Mouse (Mus musculus): Measurements from ENCODE around the gene Slc10a7.
"Not testable (repeated sequence)": the region's sequence is repeated elsewhere in the genome, so short reads cannot be mapped to it uniquely, and the experiment has no call there.

Slc10a7 gene

DNA sequence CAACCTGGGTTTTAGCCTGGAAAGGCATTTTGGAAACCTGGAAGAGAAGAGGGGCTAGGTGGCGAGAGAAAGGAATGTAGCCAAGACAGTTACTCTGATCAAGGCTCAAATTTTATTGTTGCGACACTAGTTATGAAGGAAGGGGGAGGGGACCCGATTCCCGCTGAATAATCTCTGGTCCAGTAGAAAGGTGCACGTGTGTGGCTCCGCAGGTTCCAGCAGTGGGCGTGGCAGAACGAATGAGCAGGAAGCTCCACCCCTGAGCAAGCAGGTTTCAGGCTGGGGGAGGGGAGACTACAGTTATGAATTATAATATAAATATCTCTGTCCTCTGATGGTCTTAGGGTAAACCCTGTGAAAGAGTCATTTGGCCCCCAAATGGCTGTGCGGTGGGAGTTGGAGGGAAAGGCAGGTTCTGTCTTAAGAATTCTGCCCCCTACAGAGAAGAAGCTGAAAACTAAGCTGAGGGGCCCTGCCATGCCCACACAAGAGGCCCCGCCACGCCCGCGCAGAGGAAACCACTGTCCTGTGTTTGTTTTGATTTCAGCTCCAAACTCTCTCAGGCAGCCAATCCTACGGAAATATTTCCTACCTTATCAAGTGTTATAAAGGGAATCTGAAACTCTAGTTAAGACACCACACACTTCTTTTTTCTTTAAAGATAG lies 36.1 kb downstream of the Slc10a7 start:
- DNase-seq (ENCODE audit: extremely low spot score, low read depth, low spot score) = not testable (repeated sequence)

DNA sequence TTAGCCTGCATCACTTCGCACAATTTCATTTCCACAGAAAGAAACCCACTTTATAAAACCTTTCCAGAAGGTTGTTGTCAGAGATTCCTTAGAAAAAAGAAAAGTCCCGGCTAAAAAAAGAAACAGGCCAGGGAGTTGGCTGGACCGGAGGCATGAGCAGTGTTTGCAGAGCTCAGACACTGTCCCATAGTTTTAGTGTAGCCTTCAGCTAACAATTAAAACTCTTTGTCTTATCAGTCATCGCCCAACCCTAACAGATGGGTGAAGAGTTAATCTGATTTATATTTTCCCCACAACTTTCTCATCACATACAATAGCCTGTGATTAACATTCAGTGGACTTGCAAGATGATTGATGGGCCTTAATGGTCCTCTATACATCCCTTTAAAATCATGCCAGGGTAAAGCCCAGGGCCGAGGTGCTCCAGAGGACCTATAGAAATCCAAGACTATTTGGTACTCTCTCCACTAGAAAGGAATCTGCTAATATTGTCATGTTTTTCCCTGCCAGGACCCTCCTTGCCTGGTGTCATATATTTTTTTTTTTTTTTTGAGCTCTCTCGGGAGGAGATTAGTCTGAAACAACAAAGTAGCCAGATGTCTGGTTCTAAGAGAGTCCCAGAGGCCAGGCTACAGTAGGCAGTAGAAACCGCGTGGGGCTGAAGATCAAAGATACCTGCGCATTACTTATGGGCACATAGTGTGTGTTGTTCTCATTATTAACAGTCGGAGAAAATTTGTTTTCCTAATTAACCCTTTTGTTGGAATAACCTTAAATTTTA lies 41.0 kb downstream of the Slc10a7 start:
- no peak for DNase-seq (ENCODE audit: extremely low spot score, low read depth, low spot score)

- no peak for DNase-seq (ENCODE audit: extremely low spot score, low read depth, low spot score)
Observed at GRCm38 (mm10) chr8:78550752-78551134, 41.6 kb downstream of the Slc10a7 start.

DNA sequence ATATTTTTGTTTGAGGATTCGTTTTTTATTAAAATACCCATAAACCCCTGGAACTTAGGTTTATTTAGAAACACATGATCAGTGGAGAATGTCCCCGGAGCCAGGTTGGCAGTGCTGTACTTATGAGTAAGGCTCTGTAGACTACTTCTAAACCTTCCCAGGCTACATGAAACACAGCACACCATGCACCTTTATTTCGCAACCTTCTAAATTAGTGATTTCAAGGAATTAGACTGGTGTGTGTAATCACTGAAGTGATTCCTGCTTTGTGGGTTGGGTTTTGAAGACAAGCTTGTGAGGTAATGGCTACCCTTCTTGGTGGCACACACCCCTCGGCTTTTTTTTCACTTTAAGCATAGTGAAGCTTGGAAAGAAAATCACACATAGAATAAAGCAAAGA lies 46.7 kb downstream of the Slc10a7 start:
- DNase-seq (ENCODE audit: extremely low spot score, low read depth, low spot score) = no peak

DNA sequence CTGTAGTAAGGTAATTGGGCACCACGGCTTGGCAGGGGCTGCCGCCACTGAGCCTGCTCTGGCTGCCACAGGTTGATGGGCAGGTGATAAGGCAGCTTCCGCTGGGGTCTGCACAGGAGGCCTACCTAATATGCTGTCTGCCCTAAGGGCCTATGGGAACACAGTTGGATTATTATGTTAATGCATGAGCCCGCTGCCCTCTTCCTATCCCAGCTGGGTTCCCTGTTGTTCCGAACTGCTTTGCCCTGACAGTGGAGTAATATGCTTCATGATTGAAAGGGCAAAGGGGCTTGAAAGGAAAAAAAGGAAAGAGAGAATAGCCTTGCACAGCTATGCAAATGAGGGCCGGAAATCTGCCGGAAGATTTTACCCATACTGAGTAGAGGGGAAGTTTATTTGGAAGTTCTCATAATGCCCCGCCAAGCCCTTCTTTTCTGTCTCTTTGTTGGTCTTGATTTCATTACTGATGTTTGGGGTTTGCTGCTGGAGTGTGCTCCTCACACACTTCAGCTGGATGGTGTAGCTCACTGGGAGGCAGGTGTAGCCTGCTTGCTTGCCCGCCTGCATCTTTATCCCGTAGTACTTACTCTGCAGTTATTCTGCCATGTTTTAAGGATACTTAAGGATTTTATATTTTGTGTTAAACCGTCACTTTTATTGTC lies 47.8 kb downstream of the Slc10a7 start:
- DNase-seq (ENCODE audit: extremely low spot score, low read depth, low spot score) = no peak

DNA sequence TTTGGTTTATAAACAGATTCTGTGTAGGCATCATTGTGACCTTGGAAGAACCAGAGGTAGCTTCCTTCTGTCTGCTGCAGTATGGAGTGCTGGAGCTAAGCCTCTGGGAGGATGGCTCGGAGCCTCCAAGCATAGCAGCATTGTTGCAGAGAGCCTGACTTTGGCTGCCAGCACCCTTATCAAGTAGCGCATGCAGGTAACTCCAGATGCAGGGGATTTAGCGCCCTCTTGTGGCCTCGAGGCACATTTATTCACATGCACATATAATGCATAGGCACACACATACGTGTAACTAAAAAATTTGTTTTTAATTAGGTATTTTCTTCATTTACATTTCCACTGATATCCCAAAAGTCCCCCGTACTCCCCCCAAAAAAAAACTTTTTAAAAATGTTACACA lies 52.5 kb downstream of the Slc10a7 start:
- no peak for DNase-seq (ENCODE audit: extremely low spot score, low read depth, low spot score)

- DNase-seq (ENCODE audit: extremely low spot score, low read depth, low spot score) = no peak
Observed at GRCm38 (mm10) chr8:78563466-78564058, 54.4 kb downstream of the Slc10a7 start.

GRCm38 (mm10) chr8:78564200-78564599 lies 55.1 kb downstream of the Slc10a7 start:
- DNase-seq (ENCODE audit: extremely low spot score, low read depth, low spot score) = no peak

- no peak for DNase-seq (ENCODE audit: extremely low spot score, low read depth, low spot score)
Observed at GRCm38 (mm10) chr8:78568196-78568595, 59.0 kb downstream of the Slc10a7 start.

DNA sequence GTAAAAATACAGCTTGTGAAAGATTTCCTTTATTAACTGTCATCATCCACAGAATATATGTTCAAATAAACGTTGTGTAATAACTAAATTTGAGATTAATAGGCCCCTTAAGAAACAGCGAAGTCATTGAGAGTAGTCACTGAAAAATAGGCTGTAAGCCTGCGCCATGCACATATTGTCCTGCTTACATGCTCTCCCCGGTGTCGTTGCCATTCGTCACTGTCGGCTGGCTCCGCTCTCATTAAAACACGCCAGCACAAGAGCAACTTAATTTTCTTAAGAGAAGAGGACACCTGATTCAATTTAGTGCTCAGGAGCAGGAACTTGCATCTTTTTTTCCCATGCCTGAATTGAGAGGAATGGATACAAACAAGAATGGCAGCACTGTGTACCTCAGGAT lies 62.4 kb downstream of the Slc10a7 start:
- no peak for DNase-seq (ENCODE audit: extremely low spot score, low read depth, low spot score)

DNA sequence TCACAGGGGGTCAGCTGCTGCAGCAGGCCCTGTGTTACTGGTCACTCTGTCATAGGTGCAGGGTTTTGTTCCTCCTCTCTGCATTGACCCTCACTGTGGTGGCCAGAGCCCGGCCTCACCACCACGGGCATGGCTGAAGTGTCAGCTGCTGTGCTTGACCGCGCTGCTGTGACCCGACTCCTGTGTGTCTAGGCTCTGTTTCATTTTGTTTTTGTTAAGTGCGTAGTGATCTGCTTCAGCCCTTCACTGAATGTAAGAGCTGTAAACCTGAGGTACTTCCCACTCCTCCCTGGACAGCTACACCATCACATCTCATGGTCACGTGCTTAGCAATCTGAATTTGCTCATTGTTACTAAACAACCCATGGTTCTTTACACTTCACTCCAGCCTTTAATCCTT lies 65.1 kb downstream of the Slc10a7 start:
- no peak for DNase-seq (ENCODE audit: extremely low spot score, low read depth, low spot score)

- no peak for DNase-seq (ENCODE audit: extremely low spot score, low read depth, low spot score)
Observed at GRCm38 (mm10) chr8:78577569-78577968, 68.4 kb downstream of the Slc10a7 start.

DNA sequence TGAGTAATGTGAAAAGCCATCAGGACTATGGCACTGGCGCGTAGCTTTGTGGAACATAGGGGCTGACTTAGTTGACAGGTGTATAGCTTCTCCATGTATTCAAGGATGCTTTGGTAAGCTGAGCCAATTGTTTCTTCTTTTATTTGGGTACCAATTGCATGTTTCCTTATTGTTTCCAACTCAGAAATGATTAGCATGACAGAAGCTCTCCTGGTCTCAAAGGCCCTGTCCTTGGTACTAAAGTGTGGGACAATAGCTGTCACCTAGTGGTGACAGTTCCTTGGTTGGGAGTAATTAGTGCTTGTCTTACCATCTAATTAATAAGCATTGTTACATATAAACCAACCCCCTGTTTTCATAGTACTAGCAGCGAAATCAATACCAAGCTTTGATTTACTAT lies 68.9 kb downstream of the Slc10a7 start:
- no peak for DNase-seq (ENCODE audit: extremely low spot score, low read depth, low spot score)

DNA sequence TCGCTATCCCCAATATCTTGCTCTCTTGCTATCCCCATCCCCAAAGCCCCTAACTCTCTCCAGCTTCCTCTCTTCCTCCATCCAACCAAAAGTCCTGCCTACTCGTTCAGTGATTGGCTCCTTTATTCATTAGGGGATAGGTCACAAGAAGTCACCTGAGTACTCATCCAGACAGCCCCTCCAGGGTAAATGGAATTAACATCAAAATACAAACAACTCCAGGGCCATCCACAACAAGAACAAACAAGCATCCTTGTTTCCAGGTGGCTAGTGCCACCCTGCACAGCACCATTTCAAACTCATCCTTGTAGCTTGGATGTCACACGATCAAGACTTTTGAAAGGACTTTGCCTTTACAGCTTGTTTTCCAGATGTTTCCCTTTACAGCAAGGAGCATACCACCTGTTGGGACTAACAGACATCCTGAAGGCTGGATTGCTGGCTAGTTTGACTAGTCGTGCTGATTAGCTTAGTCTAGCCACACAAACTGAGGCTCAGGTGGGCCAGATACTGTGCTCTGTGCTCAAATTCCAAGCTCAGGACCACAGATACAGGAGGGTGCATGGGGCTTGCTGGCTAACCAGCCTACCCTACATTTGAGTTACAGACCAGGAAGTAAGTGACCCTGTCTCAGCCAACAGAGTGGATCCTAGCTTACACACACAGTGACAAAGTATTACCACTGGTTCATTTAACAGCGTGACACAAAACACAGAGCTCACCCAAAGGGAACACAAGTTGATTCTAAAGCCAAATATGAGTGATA lies 75.0 kb downstream of the Slc10a7 start:
- DNase-seq (ENCODE audit: extremely low spot score, low read depth, low spot score) = no peak

GRCm38 (mm10) chr8:78584863-78585262 lies 75.7 kb downstream of the Slc10a7 start:
- no peak for DNase-seq (ENCODE audit: extremely low spot score, low read depth, low spot score)

DNA sequence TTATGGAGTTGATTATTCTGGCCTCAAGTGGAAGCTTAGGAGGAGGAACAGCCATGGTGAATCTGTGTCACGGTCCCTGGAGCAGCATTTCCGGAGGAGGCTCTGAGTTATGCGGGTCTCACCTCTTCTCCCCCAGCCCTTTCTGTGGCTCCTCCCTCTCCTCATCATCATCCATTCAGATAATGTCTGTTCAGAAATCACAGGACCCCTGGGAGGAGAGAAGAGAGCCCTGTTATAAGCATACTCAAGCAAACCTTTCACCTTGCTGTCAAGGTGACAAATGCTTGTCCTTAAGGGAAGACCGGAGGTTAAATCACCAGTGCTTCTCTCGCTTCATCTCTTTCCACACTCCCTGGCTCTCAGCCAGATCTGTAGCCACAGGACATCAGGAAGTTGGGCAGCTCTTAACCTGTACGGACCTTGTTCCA lies 86.3 kb downstream of the Slc10a7 start:
- no peak for DNase-seq (ENCODE audit: extremely low spot score, low read depth, low spot score)

DNA sequence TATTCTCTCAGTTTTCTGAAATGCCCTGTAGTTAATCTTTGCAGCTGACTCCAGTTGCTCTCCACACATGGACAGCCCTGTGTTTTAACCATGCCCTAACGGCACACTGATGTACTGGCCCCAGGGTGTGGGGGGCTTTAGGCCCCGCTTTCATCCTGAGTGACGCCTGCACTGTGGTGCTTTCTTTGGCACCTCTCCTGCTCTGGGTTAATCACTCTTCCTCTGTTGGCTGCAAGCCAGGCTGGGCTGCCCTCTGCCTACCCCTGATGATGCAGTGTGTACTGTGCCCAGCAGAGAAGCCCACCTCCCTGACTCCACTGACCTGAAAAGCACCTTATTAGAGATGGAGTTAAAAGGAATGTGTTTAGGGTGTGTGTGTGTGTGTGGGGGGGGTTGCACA lies 89.1 kb downstream of the Slc10a7 start:
- DNase-seq (ENCODE audit: extremely low spot score, low read depth, low spot score) = no peak

- DNase-seq (ENCODE audit: extremely low spot score, low read depth, low spot score) = no peak
Observed at GRCm38 (mm10) chr8:78603084-78603483, 93.9 kb downstream of the Slc10a7 start.

DNA sequence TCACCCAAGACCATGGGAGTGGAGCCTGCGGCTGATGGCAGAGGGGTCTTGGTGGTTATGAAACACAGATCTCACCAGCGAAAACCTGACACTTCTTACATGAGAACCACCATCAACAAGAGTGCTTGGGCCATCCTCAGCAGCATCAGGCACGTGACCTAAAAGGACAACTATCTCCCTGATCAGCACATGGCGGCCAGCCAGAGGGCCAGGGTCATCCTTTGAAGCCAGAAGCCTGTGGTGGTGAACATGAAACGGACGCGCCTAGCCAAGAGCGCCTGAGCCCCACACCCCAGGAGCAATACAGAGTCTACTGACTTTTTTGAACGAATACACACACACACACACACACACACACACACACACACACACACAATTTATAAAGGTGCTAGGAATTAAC lies 95.3 kb downstream of the Slc10a7 start:
- DNase-seq (ENCODE audit: extremely low spot score, low read depth, low spot score) = no peak

DNA sequence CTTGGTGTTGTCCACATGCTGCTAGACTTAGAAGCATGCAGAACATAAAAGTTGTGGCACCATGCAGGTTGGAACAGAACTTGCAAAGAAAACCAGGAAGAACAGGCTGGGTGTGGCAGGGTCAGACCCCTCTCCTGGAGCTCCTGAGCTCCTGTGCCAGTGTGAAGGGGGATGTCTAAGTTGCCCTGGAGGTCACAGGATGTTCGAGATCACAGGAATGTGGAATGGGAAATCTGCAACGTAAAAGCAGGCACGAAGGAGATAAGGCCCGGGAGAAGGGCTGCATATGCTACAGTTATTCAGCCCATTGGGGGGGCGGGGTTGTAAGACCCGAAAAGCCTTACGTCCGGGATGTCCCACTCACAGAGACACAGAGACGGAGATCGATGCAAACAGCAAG lies 100.2 kb downstream of the Slc10a7 start:
- no peak for DNase-seq (ENCODE audit: extremely low spot score, low read depth, low spot score)

DNA sequence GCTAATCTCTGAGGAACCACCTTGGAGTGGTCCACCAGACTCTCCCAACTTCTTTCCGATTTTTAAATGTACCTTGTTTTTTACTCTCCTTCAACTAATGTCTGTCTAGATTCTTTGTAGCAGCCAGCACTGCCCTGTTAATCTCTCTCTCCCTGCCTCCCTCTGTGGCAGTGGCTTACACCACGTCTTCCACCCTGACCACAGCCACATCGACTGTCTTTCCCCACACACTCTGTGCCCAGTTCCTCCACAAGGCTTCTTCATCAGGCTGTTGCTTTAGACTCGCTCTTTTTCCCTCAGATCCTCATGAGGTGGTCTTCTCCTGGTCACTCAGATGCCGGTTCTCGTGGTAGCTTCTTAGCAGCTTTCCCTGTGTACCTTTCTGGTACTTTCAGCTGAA lies 101.9 kb downstream of the Slc10a7 start:
- DNase-seq (ENCODE audit: extremely low spot score, low read depth, low spot score) = no peak

All from hindlimb bud, embryonic 11.5 days (tissue).